Mouse (Mus musculus) thymus, adult 2 months (tissue): ENCODE data around the gene 4930548H24Rik. TPM values are rescaled to one million over a fixed set of nuclear protein-coding genes. Genes with fewer than 3 reads are reported as not detected.
"Not testable (repeated sequence)": the region's sequence is repeated elsewhere in the genome, so short reads cannot be mapped to it uniquely, and the experiment has no call there.

ENCODE experiments used
- DNase-seq: peaks from one replicate; pipeline ENCODE4 v3.0.0; 2021
- H3K27ac ChIP-seq: fragments of 200-500 bp; 2 replicates; pipeline ENCODE4 v1.5.1; 2012; ENCODE audit warnings: low read length, control low read depth; ENCODE audit not compliant: control insufficient read depth, insufficient read depth
- H3K27me3 ChIP-seq: fragments of 200-500 bp; 2 replicates; pipeline ENCODE4 v1.6.1; 2012; ENCODE audit warnings: mild to moderate bottlenecking, low read length, moderate library complexity, mixed read lengths; ENCODE audit not compliant: control insufficient read depth, insufficient read depth
- H3K36me3 ChIP-seq: fragments of 200-500 bp; 2 replicates; pipeline ENCODE4 v1.6.1; 2012; ENCODE audit warnings: mild to moderate bottlenecking, low read length, moderate library complexity; ENCODE audit not compliant: control insufficient read depth, insufficient read depth
- H3K4me1 ChIP-seq: fragments of 200-500 bp; replicated peaks from 2 replicates; pipeline ENCODE4 v1.6.1; 2012; ENCODE audit warnings: low read length; ENCODE audit not compliant: control insufficient read depth, insufficient read depth
- H3K4me3 ChIP-seq: fragments of 200-500 bp; 2 replicates; pipeline ENCODE4 v1.5.1; 2012; ENCODE audit warnings: mild to moderate bottlenecking, low read length, control low read depth, moderate library complexity; ENCODE audit not compliant: control insufficient read depth, insufficient read depth
- CTCF ChIP-seq: fragments of 200-500 bp; IDR thresholded peaks from 2 replicates; pipeline ENCODE4 v1.5.1; 2012; ENCODE audit warnings: mild to moderate bottlenecking, control low read depth, low read length, moderate library complexity, borderline replicate concordance; ENCODE audit not compliant: control insufficient read depth, poor library complexity, insufficient read depth; ENCODE audit errors: extremely low read depth
- POLR2A ChIP-seq: fragments of 200-500 bp; IDR thresholded peaks from 2 replicates; pipeline ENCODE4 v1.6.1; 2012; ENCODE audit warnings: mild to moderate bottlenecking, low read length, control low read depth, moderate library complexity; ENCODE audit not compliant: control insufficient read depth, poor library complexity, insufficient read depth; ENCODE audit errors: extremely low read depth
- WGBS: fragments of 180-500 bp; shearing (Covaris S2); methylation state at CpG from one replicate; pipeline ENCODE4 v1.1.7; 2018; 5-methylcytosine and 5-hydroxymethylcytosine counted together
- polyA plus RNA-seq: library from polyadenylated mRNA; depleted of rRNA; stranded (reverse); fragments of >200 nt; gene quantifications from 2 replicates; pipeline ENCODE4 v1.2.3, GENCODE M21; 2012

The 4930548H24Rik gene
- polyA plus RNA-seq, 1 experiment, result 0.05 TPM

GRCm38 (mm10) chr5:31504843-31505242 lies 19.3 kb downstream of the 4930548H24Rik start:
- peaks cover 20% of the 10 kb centered on the region for H3K36me3 ChIP-seq
- DNase-seq, result no peak
- WGBS, result 94% methylated on average over 10 of the region's 10 CpGs
- no peaks in the 10 kb centered on the region for H3K4me1 ChIP-seq
- no peak overlapping the region for H3K4me3 ChIP-seq
- H3K27ac ChIP-seq, result no peak overlapping the region
- no peaks in the 10 kb centered on the region for H3K27me3 ChIP-seq
- no peak for TF ChIP-seq CTCF
- TF ChIP-seq POLR2A, result no peak

GRCm38 (mm10) chr5:31512481-31512880 lies 26.9 kb downstream of the 4930548H24Rik start:
- no peak for DNase-seq
- Histone ChIP-seq H3K4me1 (no peaks in the 10 kb centered on the region), H3K27ac (no peak overlapping the region), H3K27me3 (no peaks in the 10 kb centered on the region), H3K4me3 (no peak overlapping the region), H3K36me3 (peaks cover 13% of the 10 kb centered on the region; the same call in 1 of the 2 replicates)
- 38% methylated on average over 1 of the region's 1 CpGs for WGBS
- TF ChIP-seq CTCF, result no peak
- no peak for TF ChIP-seq POLR2A

- H3K4me1 ChIP-seq, result no peaks in the 10 kb centered on the region; the same call in 1 of the 2 replicates
- no peak overlapping the region for H3K4me3 ChIP-seq
- WGBS, result 83% methylated on average over 6 of the region's 6 CpGs
- H3K36me3 ChIP-seq, result peaks cover 24% of the 10 kb centered on the region
- TF ChIP-seq CTCF (no peak), POLR2A (no peak)
- H3K27me3 ChIP-seq, result no peaks in the 10 kb centered on the region
- DNase-seq, result no peak
- no peak overlapping the region for H3K27ac ChIP-seq
These were observed 35.0 kb downstream of the 4930548H24Rik start for GRCm38 (mm10) chr5:31520556-31520955.

- H3K4me3 ChIP-seq, result peak within 1 kb of the TSS; percentile 87
- peak; percentile 74 for DNase-seq
- WGBS, result under 1% methylated on average over 28 of the region's 28 CpGs
- TF ChIP-seq CTCF (no peak), POLR2A (no peak)
- peaks cover 13% of the 10 kb centered on the region for H3K36me3 ChIP-seq
- no peaks in the 10 kb centered on the region for H3K27me3 ChIP-seq
- H3K27ac ChIP-seq, result 0 out of 2 replicates have a peak within 1 kb of the TSS, but pooled peaks have one; percentile 52
- H3K4me1 ChIP-seq, result peaks cover 6% of the 10 kb centered on the region
These were observed 41.0 kb downstream of the 4930548H24Rik start, which contains the start of gene Slc4a1ap for GRCm38 (mm10) chr5:31526354-31527116. TSS of gene Slc4a1ap (plus strand) at chr5:31526995.

DNA sequence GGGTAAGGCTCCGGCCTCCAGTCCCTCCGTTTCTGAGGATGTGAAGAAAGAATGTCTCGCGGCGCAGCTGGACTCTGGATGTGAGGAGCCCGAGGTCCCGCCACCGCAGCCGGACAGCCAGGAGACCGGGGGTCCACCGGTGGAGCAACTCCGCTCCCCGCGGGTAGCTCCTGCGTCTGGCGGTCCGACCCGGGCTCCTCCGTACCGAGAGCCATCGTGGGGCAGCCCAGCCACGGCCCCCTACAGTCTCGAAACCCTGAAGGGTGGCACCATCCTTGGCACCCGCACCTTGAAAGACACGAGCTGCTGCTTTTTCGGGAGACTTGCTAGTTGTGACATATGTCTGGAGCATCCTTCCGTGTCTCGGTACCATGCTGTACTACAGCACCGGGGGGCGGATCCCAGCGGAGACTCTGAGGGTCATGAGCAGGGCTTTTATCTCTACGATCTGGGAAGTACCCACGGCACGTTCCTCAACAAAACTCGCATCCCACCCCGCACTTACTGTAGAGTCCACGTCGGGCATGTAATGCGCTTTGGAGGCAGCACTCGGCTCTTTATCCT lies 41.7 kb downstream of the 4930548H24Rik start:
- H3K36me3 ChIP-seq, result peaks cover 20% of the 10 kb centered on the region
- TF ChIP-seq CTCF (no peak), POLR2A (no peak)
- no peak overlapping the region for H3K27ac ChIP-seq
- no peaks in the 10 kb centered on the region for H3K27me3 ChIP-seq
- no peak for DNase-seq
- peak overlapping the region; percentile 87 for H3K4me3 ChIP-seq
- 3% methylated on average over 40 of the region's 40 CpGs for WGBS
- H3K4me1 ChIP-seq, result peaks cover 6% of the 10 kb centered on the region

GRCm38 (mm10) chr5:31527707-31528106 lies 42.2 kb downstream of the 4930548H24Rik start, which contains the start of gene Supt7l:
TSS of gene Supt7l (minus strand) at chr5:31527807.
- Histone ChIP-seq H3K4me3 (peak within 1 kb of the TSS; percentile 87), H3K36me3 (peaks cover 25% of the 10 kb centered on the region), H3K27ac (0 out of 2 replicates have a peak within 1 kb of the TSS, but pooled peaks have one; percentile 52)
- WGBS, result 86% methylated on average over 11 of the region's 11 CpGs
- H3K4me1 ChIP-seq, H3K27me3 ChIP-seq, DNase-seq: not testable (repeated sequence)

GRCm38 (mm10) chr5:31528560-31528959 lies 43.0 kb downstream of the 4930548H24Rik start:
- Histone ChIP-seq H3K4me3 (no peak overlapping the region), H3K27ac (no peak overlapping the region), H3K4me1 (peaks cover 6% of the 10 kb centered on the region), H3K27me3 (no peaks in the 10 kb centered on the region), H3K36me3 (peaks cover 33% of the 10 kb centered on the region)
- TF ChIP-seq CTCF, result no peak
- no peak for TF ChIP-seq POLR2A
- no peak for DNase-seq
- WGBS, result 30% methylated on average over 2 of the region's 2 CpGs
